Mouse (Mus musculus) ES-Bruce4 (cell line): Measurements from ENCODE around the gene Sema3e. TPM values are rescaled to one million over a fixed set of nuclear protein-coding genes. Genes with fewer than 3 reads are reported as not detected.

ENCODE experiments used
- H3K27ac ChIP-seq: 2 replicates; pipeline ENCODE4 v1.5.1; 2012; ENCODE audit warnings: low read length, inconsistent platforms; ENCODE audit not compliant: insufficient read depth
- H3K27me3 ChIP-seq: 2 replicates; pipeline ENCODE4 v1.6.1; 2012; ENCODE audit warnings: mild to moderate bottlenecking, low read length, inconsistent platforms; ENCODE audit not compliant: control insufficient read depth, poor library complexity, insufficient read depth, severe bottlenecking
- H3K36me3 ChIP-seq: 2 replicates; pipeline ENCODE4 v1.6.1; 2012; ENCODE audit warnings: inconsistent platforms, mild to moderate bottlenecking, low read length, moderate library complexity; ENCODE audit not compliant: control insufficient read depth, poor library complexity, insufficient read depth, severe bottlenecking
- H3K4me1 ChIP-seq: one replicate; pipeline ENCODE4 v1.8.1; 2011; ENCODE audit warnings: low read length; ENCODE audit not compliant: control insufficient read depth, insufficient read depth
- H3K4me3 ChIP-seq: 2 replicates; pipeline ENCODE4 v1.5.1; 2011; ENCODE audit warnings: low read depth, mild to moderate bottlenecking, low read length
- H3K9ac ChIP-seq: 2 replicates; pipeline ENCODE4 v1.6.1; 2012; ENCODE audit warnings: low read depth, mild to moderate bottlenecking, inconsistent platforms; ENCODE audit not compliant: poor library complexity, severe bottlenecking
- H3K9me3 ChIP-seq: replicated peaks from 2 replicates; pipeline ENCODE4 v1.6.1; 2012; ENCODE audit warnings: mild to moderate bottlenecking, low read length, inconsistent platforms; ENCODE audit not compliant: control insufficient read depth, poor library complexity, insufficient read depth, severe bottlenecking
- CTCF ChIP-seq: IDR thresholded peaks from one replicate; pipeline ENCODE4 v1.8.1; 2011; ENCODE audit warnings: low read depth, low read length
- EP300 ChIP-seq: IDR thresholded peaks from 2 replicates; pipeline ENCODE4 v1.6.1; 2011; ENCODE audit warnings: low read depth, low read length; ENCODE audit not compliant: insufficient read depth
- POLR2A ChIP-seq: IDR thresholded peaks from one replicate; pipeline ENCODE4 v1.8.1; 2011; ENCODE audit warnings: low read length; ENCODE audit not compliant: insufficient read depth
- polyA plus RNA-seq: library from polyadenylated mRNA; stranded (reverse); fragments of >200 nt; gene quantifications from 2 replicates; pipeline ENCODE4 v1.2.4, GENCODE M21; 2011; ENCODE audit warnings: low read depth; ENCODE audit not compliant: missing spikeins, insufficient read depth, insufficient read length

Gene Sema3e
- polyA plus RNA-seq, 1 experiment: 62.9 TPM

GRCm38 (mm10) chr5:14033302-14033701, 8.2 kb downstream of the Sema3e start:
- H3K9ac ChIP-seq: 0 out of 2 replicates have a peak overlapping the region, but pooled peaks have one; percentile 46
- H3K27ac ChIP-seq: peak overlapping the region; percentile 98
- no peak overlapping the region for H3K4me3 ChIP-seq
- peaks cover 4% of the 10 kb centered on the region for H3K4me1 ChIP-seq
- H3K27me3 ChIP-seq: no peaks in the 10 kb centered on the region
- H3K9me3 ChIP-seq: no peaks in the 10 kb centered on the region
- 0 out of 2 replicates have a peak, but pooled peaks cover 2% of the 10 kb centered on the region for H3K36me3 ChIP-seq
- TF ChIP-seq CTCF (no peak), POLR2A (no peak)

- peaks cover 3% of the 10 kb centered on the region for H3K4me1 ChIP-seq
- no peaks in the 10 kb centered on the region for H3K27me3 ChIP-seq
- H3K9ac ChIP-seq: 0 out of 2 replicates have a peak overlapping the region, but pooled peaks have one; percentile 24
- no peaks in the 10 kb centered on the region for H3K9me3 ChIP-seq
- no peak overlapping the region for H3K4me3 ChIP-seq
- no peak for TF ChIP-seq POLR2A
- TF ChIP-seq CTCF: no peak
- peak; percentile 97 for TF ChIP-seq EP300
- H3K36me3 ChIP-seq: no peaks in the 10 kb centered on the region
- peak overlapping the region; percentile 39 for H3K27ac ChIP-seq
Observed at GRCm38 (mm10) chr5:14038813-14039496, 13.9 kb downstream of the Sema3e start.

GRCm38 (mm10) chr5:14040208-14040607, 15.1 kb downstream of the Sema3e start:
- peak overlapping the region; percentile 41 for H3K27ac ChIP-seq
- TF ChIP-seq CTCF (no peak), EP300 (no peak), POLR2A (no peak)
- no peaks in the 10 kb centered on the region for H3K27me3 ChIP-seq
- H3K4me3 ChIP-seq: no peak overlapping the region
- no peaks in the 10 kb centered on the region for H3K36me3 ChIP-seq
- H3K4me1 ChIP-seq: peaks cover 1% of the 10 kb centered on the region
- peak overlapping the region; percentile 18; the same call in 1 of the 2 replicates for H3K9ac ChIP-seq
- H3K9me3 ChIP-seq: no peaks in the 10 kb centered on the region

GRCm38 (mm10) chr5:14043116-14043515, 18.0 kb downstream of the Sema3e start:
- Histone ChIP-seq H3K4me1 (peaks cover 1% of the 10 kb centered on the region), H3K9ac (no peak overlapping the region), H3K9me3 (no peaks in the 10 kb centered on the region), H3K27me3 (no peaks in the 10 kb centered on the region), H3K36me3 (no peaks in the 10 kb centered on the region), H3K4me3 (no peak overlapping the region), H3K27ac (no peak overlapping the region)
- TF ChIP-seq POLR2A (no peak), CTCF (no peak), EP300 (no peak)

DNA sequence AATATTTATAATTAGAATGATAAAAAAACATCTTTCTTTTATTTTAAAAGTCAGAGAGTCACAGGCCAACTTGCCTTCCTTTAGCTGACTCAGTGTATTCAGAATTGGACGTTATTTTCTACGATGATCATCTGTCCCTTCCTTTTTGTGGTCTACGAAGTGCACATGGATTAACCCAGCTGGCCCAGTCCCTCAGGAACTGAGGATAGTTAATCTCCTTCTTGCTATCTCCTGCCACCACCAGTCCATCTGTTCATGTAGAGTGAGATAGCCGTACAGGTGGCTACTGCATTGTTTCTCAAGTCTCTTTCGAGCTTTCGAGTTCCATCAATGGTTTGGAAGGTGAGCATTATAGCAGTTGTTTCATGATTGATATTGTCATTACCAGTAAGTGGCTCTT, 18.9 kb downstream of the Sema3e start:
- no peaks in the 10 kb centered on the region for H3K36me3 ChIP-seq
- no peaks in the 10 kb centered on the region for H3K9me3 ChIP-seq
- TF ChIP-seq CTCF: no peak
- no peak for TF ChIP-seq EP300
- TF ChIP-seq POLR2A: no peak
- no peak overlapping the region for H3K27ac ChIP-seq
- H3K4me1 ChIP-seq: peaks cover 1% of the 10 kb centered on the region
- no peak overlapping the region for H3K9ac ChIP-seq
- no peaks in the 10 kb centered on the region for H3K27me3 ChIP-seq
- H3K4me3 ChIP-seq: no peak overlapping the region

- Histone ChIP-seq H3K36me3 (no peaks in the 10 kb centered on the region), H3K27ac (no peak overlapping the region), H3K27me3 (no peaks in the 10 kb centered on the region), H3K9ac (no peak overlapping the region), H3K4me1 (no peaks in the 10 kb centered on the region), H3K4me3 (no peak overlapping the region), H3K9me3 (no peaks in the 10 kb centered on the region)
- TF ChIP-seq EP300 (no peak), CTCF (no peak), POLR2A (no peak)
Observed at GRCm38 (mm10) chr5:14048660-14049059, 23.6 kb downstream of the Sema3e start.
